Mouse (Mus musculus) C2C12 (cell line): ENCODE results near the gene Gpr37l1. TPM values are rescaled to one million over a fixed set of nuclear protein-coding genes. Genes with fewer than 3 reads are reported as not detected.

ENCODE experiments used
- H3K27me3 ChIP-seq: one replicate; pipeline ENCODE4 v1.6.1; 2011; ENCODE audit not compliant: control insufficient read depth, insufficient read depth, insufficient read length
- H3K36me3 ChIP-seq: one replicate; pipeline ENCODE4 v1.6.1; 2011; ENCODE audit not compliant: control insufficient read depth, insufficient read depth
- H3K4me3 ChIP-seq: one replicate; pipeline ENCODE4 v1.5.1; 2011; ENCODE audit warnings: mild to moderate bottlenecking, control low read depth; ENCODE audit not compliant: poor library complexity, insufficient read depth, severe bottlenecking
- H3K79me2 ChIP-seq: one replicate; pipeline ENCODE4 v1.6.1; 2011; ENCODE audit not compliant: control insufficient read depth, insufficient read depth
- H3K79me3 ChIP-seq: one replicate; pipeline ENCODE4 v1.6.1; 2011; ENCODE audit warnings: low read depth, control low read depth
- H3ac ChIP-seq: one replicate; pipeline ENCODE3; 2011; ENCODE audit warnings: low read depth; ENCODE audit not compliant: control insufficient read depth, insufficient read length
- CEBPB ChIP-seq: IDR thresholded peaks from one replicate; pipeline ENCODE4 v1.6.1; 2011; ENCODE audit warnings: low read depth, mild to moderate bottlenecking, control low read depth, moderate library complexity
- CTCF ChIP-seq: IDR thresholded peaks from one replicate; pipeline ENCODE4 v1.5.1; 2011; ENCODE audit not compliant: control insufficient read depth, insufficient read depth, insufficient read length
- FOSL1 ChIP-seq: IDR thresholded peaks from one replicate; pipeline ENCODE4 v1.8.0; 2011; ENCODE audit warnings: mild to moderate bottlenecking, low read length; ENCODE audit not compliant: poor library complexity, insufficient read depth, severe bottlenecking
- MAX ChIP-seq: IDR thresholded peaks from one replicate; pipeline ENCODE4 v1.6.1; 2011; ENCODE audit warnings: mild to moderate bottlenecking, control low read depth
- MYOD1 ChIP-seq: IDR thresholded peaks from one replicate; pipeline ENCODE4 v1.6.1; 2011; ENCODE audit warnings: low read depth; ENCODE audit not compliant: control insufficient read depth, insufficient read length
- MYOG ChIP-seq: IDR thresholded peaks from one replicate; pipeline ENCODE4 v1.6.1; 2011; ENCODE audit not compliant: control insufficient read depth, insufficient read length; ENCODE audit errors: extremely low read depth
- USF1 ChIP-seq: IDR thresholded peaks from one replicate; pipeline ENCODE4 v1.6.1; 2011; ENCODE audit warnings: low read depth, mild to moderate bottlenecking, control low read depth, moderate library complexity
- polyA plus RNA-seq: library from polyadenylated mRNA; unstranded; fragments of >200 nt; fragmentation: generic; extraction: Trizol; gene quantifications from one replicate; pipeline ENCODE4 v1.2.1, GENCODE M21; 2012; ENCODE audit warnings: missing spikeins

Gene Gpr37l1
- polyA plus RNA-seq, 1 experiment = not detected

DNA sequence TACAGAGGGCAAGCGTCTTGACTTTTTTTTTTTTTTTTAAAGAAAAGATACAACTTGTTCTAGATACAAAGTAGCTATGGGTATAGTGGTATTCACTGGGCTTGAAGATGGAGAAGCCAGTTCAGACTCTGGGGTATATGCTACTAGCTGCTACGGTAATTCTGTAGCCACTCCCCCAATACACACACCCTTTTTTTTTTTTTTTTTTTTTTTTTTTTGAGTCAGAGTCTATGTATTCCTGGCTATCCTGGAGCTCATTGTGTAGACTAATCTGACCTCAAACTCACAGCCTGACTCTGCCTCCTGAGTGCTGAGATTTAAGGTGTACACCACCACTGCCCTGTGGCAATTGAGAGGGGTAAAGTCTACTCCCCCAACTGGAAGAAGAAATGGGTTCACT, 25.0 kb downstream of the Gpr37l1 start:
- Histone ChIP-seq H3K79me3 (peaks cover 10% of the 10 kb centered on the region), H3K79me2 (peaks cover 15% of the 10 kb centered on the region), H3ac (no peak overlapping the region), H3K4me3 (no peak overlapping the region), H3K36me3 (no peaks in the 10 kb centered on the region), H3K27me3 (no peaks in the 10 kb centered on the region)
- TF ChIP-seq CTCF (no peak), CEBPB (no peak), MYOD1 (no peak), MAX (no peak), FOSL1 (no peak), MYOG (no peak), USF1 (no peak)

GRCm38 (mm10) chr1:135139906-135140305, 27.6 kb downstream of the Gpr37l1 start:
- Histone ChIP-seq H3K79me3 (no peaks in the 10 kb centered on the region), H3K4me3 (no peak overlapping the region), H3K79me2 (no peaks in the 10 kb centered on the region), H3K36me3 (no peaks in the 10 kb centered on the region), H3K27me3 (no peaks in the 10 kb centered on the region), H3ac (no peak overlapping the region)
- TF ChIP-seq FOSL1 = no peak
- no peak for TF ChIP-seq MYOG
- no peak for TF ChIP-seq MYOD1
- TF ChIP-seq CTCF = no peak
- no peak for TF ChIP-seq CEBPB
- TF ChIP-seq MAX = no peak
- no peak for TF ChIP-seq USF1

DNA sequence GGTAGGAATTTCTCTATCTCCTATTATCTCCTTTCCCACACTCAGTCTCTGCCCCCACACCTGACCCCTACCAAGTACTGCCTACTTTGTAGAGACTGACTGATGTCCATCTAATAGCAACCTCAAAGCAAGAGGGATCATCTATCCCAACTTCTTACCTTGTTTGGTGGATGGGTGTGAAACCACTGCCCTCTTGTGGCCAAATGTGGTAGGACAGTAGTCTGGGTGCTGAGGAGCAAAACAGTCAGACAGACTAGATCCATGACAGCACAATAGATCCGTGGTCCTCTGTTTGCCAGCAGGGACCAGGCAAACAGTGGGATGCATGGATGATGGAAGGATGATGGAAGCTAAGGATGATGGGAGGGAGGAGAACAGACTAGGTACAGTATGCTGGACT, 31.0 kb downstream of the Gpr37l1 start:
- H3K79me3 ChIP-seq = no peaks in the 10 kb centered on the region
- TF ChIP-seq CTCF (peak; percentile 65), FOSL1 (no peak)
- H3ac ChIP-seq = no peak overlapping the region
- H3K36me3 ChIP-seq = no peaks in the 10 kb centered on the region
- H3K27me3 ChIP-seq = no peaks in the 10 kb centered on the region
- H3K4me3 ChIP-seq = no peak overlapping the region
- H3K79me2 ChIP-seq = no peaks in the 10 kb centered on the region

DNA sequence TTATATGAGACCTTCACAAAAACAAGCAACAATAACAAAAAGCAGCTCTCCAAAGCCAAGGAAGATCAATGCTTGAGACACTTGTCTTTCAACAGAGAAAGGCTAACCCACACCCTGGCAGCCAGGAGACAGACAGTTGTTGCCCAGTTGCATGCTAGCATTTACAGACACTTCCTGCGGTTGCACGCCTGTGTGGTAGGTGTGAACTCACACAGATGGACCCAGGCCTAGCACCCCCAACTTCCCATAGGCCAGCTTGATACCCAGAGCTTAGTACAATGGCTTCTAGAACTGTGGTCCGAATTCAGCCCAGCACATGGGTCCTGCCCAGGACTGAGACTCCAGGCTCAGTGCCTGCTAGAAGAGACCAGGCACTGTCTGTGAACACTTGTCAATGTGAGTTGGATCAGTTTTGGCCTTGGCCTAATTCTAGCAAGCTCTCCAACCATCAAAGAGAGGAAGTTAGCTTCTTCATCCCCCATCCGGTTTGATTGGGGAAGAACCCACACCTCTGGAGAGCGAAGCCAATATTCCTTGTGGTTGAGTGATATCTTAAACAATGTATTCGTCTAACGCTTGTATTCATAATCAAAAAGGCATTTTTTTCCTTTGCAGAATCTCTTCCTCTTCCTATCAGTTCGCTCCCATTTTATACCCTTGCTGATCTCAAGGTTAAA, 32.2 kb downstream of the Gpr37l1 start:
- TF ChIP-seq CTCF = no peak
- no peaks in the 10 kb centered on the region for H3K79me2 ChIP-seq
- no peaks in the 10 kb centered on the region for H3K79me3 ChIP-seq

DNA sequence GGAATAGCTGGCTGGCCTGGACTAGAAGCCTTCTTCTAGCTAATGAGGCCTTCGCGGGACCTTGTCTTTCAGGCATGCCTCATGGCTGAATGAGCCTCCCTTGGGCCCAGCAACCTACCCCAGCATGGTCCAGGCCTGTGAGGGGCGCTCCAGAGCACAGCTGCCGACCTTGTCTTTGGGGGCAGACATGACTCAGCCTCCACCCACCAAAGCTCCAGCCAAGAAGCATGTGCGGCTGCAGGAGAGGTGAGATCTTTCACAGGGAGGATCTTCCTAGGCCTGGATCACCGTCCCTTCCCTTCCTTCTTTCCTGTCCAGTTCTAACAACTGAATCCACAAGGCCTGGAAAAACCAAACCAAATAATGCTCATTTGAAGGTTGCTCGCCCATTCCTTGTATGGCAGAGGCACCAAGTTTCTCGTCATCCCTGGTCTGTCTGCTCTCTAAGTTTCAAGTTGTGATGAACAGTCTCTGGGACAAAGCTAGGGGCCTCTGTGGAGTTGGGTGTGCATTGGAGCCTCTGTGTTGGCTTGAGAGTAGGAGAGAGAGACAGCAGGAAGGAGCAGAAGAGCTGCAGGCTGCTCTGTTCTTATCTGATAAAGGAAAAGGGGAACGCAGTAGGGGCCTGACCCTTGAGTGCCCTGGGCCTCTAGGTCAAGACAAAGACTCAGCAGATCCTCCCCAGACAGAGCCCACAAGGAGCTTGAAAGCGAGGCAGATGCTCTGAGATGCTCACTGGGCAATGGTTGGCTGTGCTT, 33.6 kb downstream of the Gpr37l1 start:
- TF ChIP-seq USF1 (no peak), CEBPB (no peak), MYOG (no peak), FOSL1 (no peak), CTCF (no peak), MYOD1 (no peak), MAX (no peak)
- H3K4me3 ChIP-seq = no peak overlapping the region
- no peaks in the 10 kb centered on the region for H3K27me3 ChIP-seq
- no peak overlapping the region for H3ac ChIP-seq
- no peaks in the 10 kb centered on the region for H3K36me3 ChIP-seq
- H3K79me3 ChIP-seq = no peaks in the 10 kb centered on the region
- H3K79me2 ChIP-seq = no peaks in the 10 kb centered on the region

More for the DNA sequence above, 32.2 kb downstream of the Gpr37l1 start:
- Histone ChIP-seq H3ac (no peak overlapping the region), H3K36me3 (no peaks in the 10 kb centered on the region), H3K4me3 (no peak overlapping the region), H3K27me3 (no peaks in the 10 kb centered on the region)

GRCm38 (mm10) chr1:135132893-135133369, 34.5 kb downstream of the Gpr37l1 start:
- TF ChIP-seq MAX (no peak), FOSL1 (no peak), CTCF (no peak), USF1 (no peak), CEBPB (no peak), MYOD1 (no peak), MYOG (no peak)
- Histone ChIP-seq H3K27me3 (no peaks in the 10 kb centered on the region), H3K4me3 (no peak overlapping the region), H3K79me2 (no peaks in the 10 kb centered on the region), H3K36me3 (no peaks in the 10 kb centered on the region), H3K79me3 (no peaks in the 10 kb centered on the region), H3ac (no peak overlapping the region)
